Mouse (Mus musculus): ENCODE results near the gene Edil3. TPM values are rescaled to one million over a fixed set of nuclear protein-coding genes. Genes with fewer than 3 reads are reported as not detected.

Gene Edil3
- polyA plus RNA-seq, 1 experiment: 30.8 TPM

GRCm38 (mm10) chr13:89371656-89372240, 550.5 kb downstream of the Edil3 start:
- DNase-seq (ENCODE audit: low read depth): no peak
- TF ChIP-seq CTCF (IDR thresholded peaks at IDR 0.05; ENCODE audit: borderline replicate concordance, extremely low read depth, insufficient read depth, insufficient read length): no peak
- TF ChIP-seq POLR2A (IDR thresholded peaks at IDR 0.05; ENCODE audit: borderline replicate concordance, extremely low read depth, insufficient read depth, insufficient read length, poor library complexity, severe bottlenecking): no peak
